Mouse (Mus musculus): ENCODE results near the gene Tbcb.
A peak's percentile ranks its signal among the peaks of the same experiment; 100 is the strongest.
"Not testable (repeated sequence)": the region's sequence is repeated elsewhere in the genome, so short reads cannot be mapped to it uniquely, and the experiment has no call there.

Gene Tbcb

GRCm38 (mm10) chr7:30222205-30222604, 9.9 kb downstream of the Tbcb start:
- DNase-seq (ENCODE audit: low spot score in 2 of 2), result no peak

- DNase-seq (ENCODE audit: low spot score in 2 of 2), result no peak
These were observed 10.6 kb downstream of the Tbcb start for GRCm38 (mm10) chr7:30221433-30221832.

GRCm38 (mm10) chr7:30220008-30220356, 12.1 kb downstream of the Tbcb start:
- DNase-seq (ENCODE audit: low spot score in 2 of 2), result no peak

- no peak for DNase-seq (ENCODE audit: low spot score in 2 of 2)
These were observed 12.6 kb downstream of the Tbcb start for GRCm38 (mm10) chr7:30219293-30220007.

GRCm38 (mm10) chr7:30217277-30217676, 14.8 kb downstream of the Tbcb start:
- no peak for DNase-seq (ENCODE audit: low spot score in 2 of 2)

GRCm38 (mm10) chr7:30216723-30217151, 15.3 kb downstream of the Tbcb start:
- peak; percentile 65 to 72 for DNase-seq (ENCODE audit: low spot score in 2 of 2)

- no peak for DNase-seq (ENCODE audit: low spot score in 2 of 2)
These were observed 16.2 kb downstream of the Tbcb start for GRCm38 (mm10) chr7:30215875-30216274.

GRCm38 (mm10) chr7:30213881-30214280, 18.2 kb downstream of the Tbcb start:
- no peak for DNase-seq (ENCODE audit: low spot score in 2 of 2)

- DNase-seq (ENCODE audit: low spot score in 2 of 2), result no peak
These were observed 21.0 kb downstream of the Tbcb start for GRCm38 (mm10) chr7:30211025-30211424.

- not testable (repeated sequence) for DNase-seq (ENCODE audit: low spot score in 2 of 2)
These were observed 25.7 kb downstream of the Tbcb start for GRCm38 (mm10) chr7:30206364-30206763.

GRCm38 (mm10) chr7:30205383-30205782, 26.7 kb downstream of the Tbcb start:
- DNase-seq (ENCODE audit: low spot score in 2 of 2), result peak; percentile 41 to 62

- DNase-seq (ENCODE audit: low spot score in 2 of 2), result no peak
These were observed 27.7 kb downstream of the Tbcb start for GRCm38 (mm10) chr7:30204380-30204779.

GRCm38 (mm10) chr7:30202895-30203690, 29.0 kb downstream of the Tbcb start:
- DNase-seq (ENCODE audit: low spot score in 2 of 2), result no peak

- not testable (repeated sequence) for DNase-seq (ENCODE audit: low spot score in 2 of 2)
These were observed 31.4 kb downstream of the Tbcb start for GRCm38 (mm10) chr7:30200661-30201060.

GRCm38 (mm10) chr7:30200200-30200599, 31.9 kb downstream of the Tbcb start:
- DNase-seq (ENCODE audit: low spot score in 2 of 2), result no peak

- DNase-seq (ENCODE audit: low spot score in 2 of 2), result no peak
These were observed 32.5 kb downstream of the Tbcb start for GRCm38 (mm10) chr7:30199498-30200139.

- peak; percentile 61 to 64 for DNase-seq (ENCODE audit: low spot score in 2 of 2)
These were observed 33.5 kb downstream of the Tbcb start, which contains the start of gene Capns1 for GRCm38 (mm10) chr7:30198481-30198971. TSS of gene Capns1 (minus strand) at chr7:30198811.

GRCm38 (mm10) chr7:30197592-30198129, 34.4 kb downstream of the Tbcb start:
- DNase-seq (ENCODE audit: low spot score in 2 of 2), result no peak

GRCm38 (mm10) chr7:30196171-30196570, 35.9 kb downstream of the Tbcb start:
- no peak for DNase-seq (ENCODE audit: low spot score in 2 of 2)

- DNase-seq (ENCODE audit: low spot score in 2 of 2), result no peak
These were observed 36.6 kb downstream of the Tbcb start for GRCm38 (mm10) chr7:30195461-30195860.

- DNase-seq (ENCODE audit: low spot score in 2 of 2), result peak; percentile 96
These were observed 37.2 kb downstream of the Tbcb start for GRCm38 (mm10) chr7:30194884-30195283.
